Mouse (Mus musculus) ES-E14 (cell line): Measurements from ENCODE around the gene Olfr1325. TPM values are rescaled to one million over a fixed set of nuclear protein-coding genes. Genes with fewer than 3 reads are reported as not detected.
"Not testable (repeated sequence)": the region's sequence is repeated elsewhere in the genome, so short reads cannot be mapped to it uniquely, and the experiment has no call there.

Experiments
- DNase-seq: peaks from one replicate; pipeline ENCODE4 v3.0.0-alpha.2; 2013; ENCODE audit warnings: low read depth, low spot score
- H3K27ac ChIP-seq: 2 replicates; pipeline ENCODE4 v1.5.1; 2012; ENCODE audit warnings: low read depth, mild to moderate bottlenecking, low read length, moderate library complexity, mixed read lengths; ENCODE audit not compliant: poor library complexity, insufficient read depth, severe bottlenecking
- H3K36me3 ChIP-seq: 2 replicates; pipeline ENCODE4 v1.6.1; 2012; ENCODE audit warnings: mild to moderate bottlenecking, low read length, moderate library complexity, mixed read lengths; ENCODE audit not compliant: control insufficient read depth, poor library complexity, insufficient read depth, severe bottlenecking
- H3K4me1 ChIP-seq, 2 experiments: fragments of 150-350 bp in 1 of 2; sonication (generic) in 1 of 2; 2 replicates each; pipeline ENCODE4 v1.6.1; 2012; ENCODE audit warnings: low read length in 2 of 2, mild to moderate bottlenecking in 1 of 2, mixed read lengths in 1 of 2; ENCODE audit not compliant: control insufficient read depth in 2 of 2, insufficient read depth in 2 of 2, poor library complexity in 1 of 2
- H3K4me3 ChIP-seq, 2 experiments: fragments of 150-350 bp in 1 of 2; sonication (generic) in 1 of 2; 2 replicates each; pipeline ENCODE4 v1.5.1; 2012; ENCODE audit warnings: low read length in 2 of 2, low read depth in 1 of 2, mild to moderate bottlenecking in 1 of 2, mixed read lengths in 1 of 2; ENCODE audit not compliant: insufficient read depth in 1 of 2, poor library complexity in 1 of 2, severe bottlenecking in 1 of 2
- H3K9ac ChIP-seq: 2 replicates; pipeline ENCODE4 v1.6.1; 2012; ENCODE audit warnings: low read depth, mild to moderate bottlenecking, low read length, mixed read lengths; ENCODE audit not compliant: poor library complexity, insufficient read depth, severe bottlenecking
- H3K9me3 ChIP-seq: fragments of 150-350 bp; sonication (generic); 2 replicates; pipeline ENCODE4 v1.6.1; 2012; ENCODE audit warnings: low read depth, mild to moderate bottlenecking, low read length; ENCODE audit not compliant: control insufficient read depth, insufficient read depth
- CHD2 ChIP-seq: IDR thresholded peaks from 2 replicates; pipeline ENCODE4 v1.6.1; 2014; ENCODE audit warnings: mild to moderate bottlenecking, low read depth, low read length, inconsistent platforms
- HCFC1 ChIP-seq: IDR thresholded peaks from 2 replicates; pipeline ENCODE4 v1.6.1; 2012; ENCODE audit warnings: low read length, inconsistent platforms, borderline replicate concordance; ENCODE audit not compliant: insufficient read depth
- MAFK ChIP-seq: IDR thresholded peaks from 2 replicates; pipeline ENCODE4 v1.6.1; 2014; ENCODE audit warnings: mild to moderate bottlenecking, low read depth, low read length, inconsistent platforms; ENCODE audit not compliant: insufficient read depth
- ZC3H11A ChIP-seq: IDR thresholded peaks from 2 replicates; pipeline ENCODE4 v1.6.1; 2012; ENCODE audit warnings: low read depth, mild to moderate bottlenecking, inconsistent platforms, low read length, borderline replicate concordance
- ZNF384 ChIP-seq: IDR thresholded peaks from 2 replicates; pipeline ENCODE4 v1.6.1; 2012; ENCODE audit warnings: low read depth, low read length, inconsistent platforms
- in situ Hi-C, 2 experiments: fragments of 600-800 bp; cut with MboI; formaldehyde crosslinking; loops; one replicate each; pipeline ENCODE4 v1.15.1; 2025; ENCODE audit warnings: low sequenced_read_pairs in 2 of 2, inconsistent platforms in 1 of 2; ENCODE audit not compliant: unreplicated experiment in 2 of 2
- total RNA-seq: library from RNA; depleted of rRNA; stranded (reverse); fragments of 300-350 nt; gene quantifications from 2 replicates; pipeline ENCODE4 v1.2.3, GENCODE M21; 2012; rRNA removed

Olfr1325 gene
- not detected in 2 replicates for total RNA-seq

DNA sequence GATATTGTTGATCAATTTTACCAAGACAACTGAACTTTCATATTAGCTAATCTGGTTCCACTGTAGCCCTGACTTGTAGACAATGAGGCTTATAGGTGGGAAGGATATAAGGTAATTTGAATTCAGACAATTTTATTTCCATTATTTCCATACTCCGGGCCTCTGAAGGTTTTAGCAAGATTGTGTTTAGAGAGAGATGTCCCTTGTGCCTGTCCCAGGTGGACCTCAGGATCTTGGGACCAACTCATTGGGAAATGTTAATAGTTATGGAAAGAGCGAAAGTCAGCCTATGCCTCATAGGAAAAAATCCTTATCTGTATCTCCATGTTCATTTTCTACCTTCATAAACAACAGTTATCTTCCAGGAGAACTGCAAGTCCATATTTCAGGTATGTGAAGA is at the start of gene Olfr1325:
Gene Olfr1325 (plus strand): TSS at position 301 of the 400 bp plus-strand sequence.
- H3K27ac ChIP-seq: no peak within 1 kb of the TSS
- in situ Hi-C loops: no loop called here

DNA sequence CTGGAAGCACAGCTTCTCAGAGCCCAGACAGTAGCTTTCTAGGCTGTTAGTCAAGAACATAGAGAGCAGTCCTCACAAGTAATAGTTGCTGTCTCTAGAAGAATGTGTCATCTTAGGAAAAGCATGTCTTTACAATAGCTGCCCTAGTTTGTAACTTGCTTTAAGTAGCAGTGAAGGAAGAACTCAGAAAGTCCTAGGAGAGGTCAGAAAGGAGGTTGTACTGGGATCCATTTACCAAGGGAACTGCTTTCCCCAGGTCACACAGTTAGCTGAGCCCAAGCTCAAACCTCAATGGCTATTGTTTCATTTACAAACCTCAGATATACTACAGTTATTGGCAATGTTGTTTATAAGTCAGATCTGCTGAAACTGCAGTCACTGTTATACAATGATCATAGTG is 17.7 kb upstream of the Olfr1325 start, which contains the start of gene Olfr1326-ps1:
Gene Olfr1326-ps1 (minus strand): TSS at position 101 of the 400 bp plus-strand sequence.
- no peaks in the 10 kb centered on the region for H3K9me3 ChIP-seq
- TF ChIP-seq HCFC1 (no peak), CHD2 (no peak), ZNF384 (no peak), ZC3H11A (no peak), MAFK (no peak)
- H3K36me3 ChIP-seq: no peaks in the 10 kb centered on the region
- no peaks in the 10 kb centered on the region for H3K4me1 ChIP-seq
- no peak for DNase-seq
- in situ Hi-C loops: no loop called here
- H3K9ac ChIP-seq: no peak within 1 kb of the TSS
- no peak within 1 kb of the TSS for H3K27ac ChIP-seq
- no peak within 1 kb of the TSS for H3K4me3 ChIP-seq

More for the DNA sequence above, at the start of gene Olfr1325:
- DNase-seq: no peak
- Histone ChIP-seq H3K4me3 (no peak within 1 kb of the TSS), H3K9me3 (no peaks in the 10 kb centered on the region), H3K36me3 (no peaks in the 10 kb centered on the region), H3K9ac (no peak within 1 kb of the TSS), H3K4me1 (no peaks in the 10 kb centered on the region)
- TF ChIP-seq MAFK (no peak), ZC3H11A (no peak), HCFC1 (no peak), CHD2 (no peak), ZNF384 (no peak)

DNA sequence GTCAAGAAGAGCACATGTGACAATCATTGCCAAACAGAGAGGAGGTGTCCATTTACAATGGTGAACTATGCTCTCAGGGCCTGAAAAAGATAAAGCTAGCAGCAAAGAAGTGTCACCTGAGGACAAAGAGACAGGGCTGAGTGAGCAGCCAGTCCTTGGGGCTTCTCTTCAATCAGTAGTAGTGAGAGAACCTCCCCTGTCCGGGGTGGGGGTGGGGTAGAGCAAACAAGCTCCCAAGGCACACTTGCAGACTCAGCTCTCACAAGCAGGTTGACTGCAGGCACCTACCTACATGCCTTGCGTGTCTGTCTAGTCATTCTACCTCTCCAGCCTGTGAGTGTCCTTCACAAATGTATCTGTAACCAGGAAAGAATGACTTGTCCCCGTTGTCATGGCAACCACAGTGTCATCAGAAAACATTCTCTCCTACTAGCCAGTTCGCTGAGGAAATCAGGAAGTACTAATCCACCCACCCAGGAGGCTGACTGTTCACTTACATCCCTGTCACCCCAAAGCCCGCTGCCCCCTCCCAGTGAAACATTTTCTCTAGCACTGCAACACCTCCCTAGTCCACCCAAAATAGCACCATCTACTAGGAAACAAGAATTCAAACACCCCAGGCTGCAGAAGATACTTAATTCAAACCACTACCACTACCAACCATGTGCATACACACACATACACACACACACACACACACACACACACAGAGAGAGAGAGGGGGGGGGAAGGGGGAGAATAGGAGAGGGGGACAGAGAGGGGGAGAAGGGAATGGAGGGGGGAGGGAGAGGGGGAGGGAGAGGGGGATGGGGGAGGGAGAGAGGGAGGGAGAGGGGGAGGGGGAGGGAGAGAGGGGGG is 53.2 kb downstream of the Olfr1325 start, which contains the start of gene Gm5640:
Gene Gm5640 (minus strand): TSS at position 170 of the 858 bp plus-strand sequence.
- not testable (repeated sequence) for DNase-seq

GRCm38 (mm10) chrX:74646393-74646792 is 53.9 kb downstream of the Olfr1325 start:
- H3K9me3 ChIP-seq, H3K36me3 ChIP-seq, DNase-seq, H3K4me1 ChIP-seq, in situ Hi-C loops, H3K4me3 ChIP-seq, H3K27ac ChIP-seq, H3K9ac ChIP-seq: not testable (repeated sequence)

More for the DNA sequence above, 53.2 kb downstream of the Olfr1325 start, which contains the start of gene Gm5640:
- H3K27ac ChIP-seq, H3K36me3 ChIP-seq, in situ Hi-C loops, H3K9ac ChIP-seq, H3K9me3 ChIP-seq, H3K4me1 ChIP-seq, H3K4me3 ChIP-seq: not testable (repeated sequence)

Other genes starting within 250 kb of the Olfr1325 start
- 64.6 and 71.1 TPM in 2 replicates for gene Lage3, start 239.1 kb upstream of the Olfr1325 start, total RNA-seq
- gene Ubl4a, start 219.5 kb upstream of the Olfr1325 start, total RNA-seq: 15.3 and 17.5 TPM in 2 replicates
- gene Slc10a3, start 219.3 kb upstream of the Olfr1325 start, total RNA-seq: 8.4 and 11.4 TPM in 2 replicates
- 8.9 and 9.6 TPM in 2 replicates for gene Fam3a, start 199.4 kb upstream of the Olfr1325 start, total RNA-seq
- 15.4 and 25.3 TPM in 2 replicates for gene Ikbkg, start 199.4 kb upstream of the Olfr1325 start, total RNA-seq
- 30.1 and 30.3 TPM in 2 replicates for gene G6pdx, start 163.5 kb upstream of the Olfr1325 start, total RNA-seq
- 1.3 and 4.7 TPM in 2 replicates for gene Gm6880, start 111.3 kb upstream of the Olfr1325 start, total RNA-seq
- not detected in 2 replicates for gene Olfr1326-ps1, start 17.8 kb upstream of the Olfr1325 start, total RNA-seq
- gene Gm5640, start 53.0 kb downstream of the Olfr1325 start, total RNA-seq: 0.04 TPM in 1 of 2 replicates, not detected in the other
- not detected in 2 replicates for gene Gm6890, start 148.2 kb downstream of the Olfr1325 start, total RNA-seq
- not detected in 2 replicates for gene Gm5936, start 244.5 kb downstream of the Olfr1325 start, total RNA-seq